Mouse (Mus musculus) adrenal gland, postnatal 36 days (tissue): ENCODE results near the gene Rab34. TPM values are rescaled to one million over a fixed set of nuclear protein-coding genes. Genes with fewer than 3 reads are reported as not detected.
A peak's percentile ranks its signal among the peaks of the same experiment; 100 is the strongest.
"Not testable (repeated sequence)": the region's sequence is repeated elsewhere in the genome, so short reads cannot be mapped to it uniquely, and the experiment has no call there.

Experiments used
- DNase-seq, 2 experiments: peaks; one replicate each; pipeline ENCODE4 v3.0.0; 2021; ENCODE audit warnings: mixed read lengths in 1 of 2
- total RNA-seq, 2 experiments: library from RNA; stranded (reverse); gene quantifications; 2 replicates each; pipeline ENCODE4 v1.2.3; 2021

The Rab34 gene
- total RNA-seq, 2 experiments from 2014 or later: 85.9 to 89.9 TPM

- no peak for DNase-seq
These were observed 8.0 kb upstream of the Rab34 start for GRCm38 (mm10) chr11:78180081-78180761.

DNA sequence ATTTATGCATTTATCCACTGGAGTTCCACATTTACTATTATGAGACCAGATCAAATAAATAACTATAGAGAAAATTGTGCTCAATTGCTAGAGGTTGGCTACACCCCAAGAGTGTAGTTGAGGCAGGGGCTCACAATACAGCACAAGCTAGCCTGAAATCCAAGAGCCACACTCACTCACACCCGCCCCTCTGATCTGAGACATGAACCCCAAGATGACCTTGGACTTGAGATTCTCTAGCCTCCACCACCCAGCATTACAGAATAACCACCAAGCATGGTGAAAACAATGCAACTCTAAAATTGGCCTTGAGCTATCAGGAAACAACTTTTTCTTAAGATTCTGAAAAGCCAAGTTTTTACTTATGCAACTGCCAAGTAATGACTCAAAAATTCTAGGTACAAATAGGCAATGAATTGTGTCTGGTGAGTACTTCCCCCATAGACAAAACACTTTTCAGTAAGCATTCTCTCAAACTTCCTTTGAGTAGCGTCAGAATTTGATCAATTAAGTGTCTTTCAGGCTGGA lies 6.3 kb upstream of the Rab34 start:
- DNase-seq: no peak

DNA sequence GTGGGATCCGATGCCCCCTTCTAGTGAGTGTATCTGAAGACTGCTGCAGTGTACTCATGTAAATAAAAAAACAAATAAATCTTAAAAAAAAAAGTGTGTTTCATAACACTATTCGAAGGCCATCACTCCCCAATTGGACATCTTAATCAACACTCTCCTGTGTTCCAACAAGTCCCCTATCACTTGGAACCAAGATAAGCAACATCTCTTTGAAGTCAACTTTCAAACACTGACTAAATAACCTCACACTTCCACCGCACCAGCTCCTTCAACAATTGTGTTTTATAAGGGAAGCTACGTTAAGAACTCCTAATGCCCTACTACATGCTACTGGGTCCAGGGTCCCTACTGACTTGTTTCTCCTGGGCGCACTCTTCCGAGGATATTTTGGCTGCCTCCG lies 5.8 kb upstream of the Rab34 start:
- DNase-seq: no peak

- peak; percentile 78 to 79 for DNase-seq
These were observed 5.0 kb upstream of the Rab34 start, which contains the start of gene Rpl23a for GRCm38 (mm10) chr11:78182961-78183844. TSS of gene Rpl23a (minus strand) at chr11:78183584.

DNA sequence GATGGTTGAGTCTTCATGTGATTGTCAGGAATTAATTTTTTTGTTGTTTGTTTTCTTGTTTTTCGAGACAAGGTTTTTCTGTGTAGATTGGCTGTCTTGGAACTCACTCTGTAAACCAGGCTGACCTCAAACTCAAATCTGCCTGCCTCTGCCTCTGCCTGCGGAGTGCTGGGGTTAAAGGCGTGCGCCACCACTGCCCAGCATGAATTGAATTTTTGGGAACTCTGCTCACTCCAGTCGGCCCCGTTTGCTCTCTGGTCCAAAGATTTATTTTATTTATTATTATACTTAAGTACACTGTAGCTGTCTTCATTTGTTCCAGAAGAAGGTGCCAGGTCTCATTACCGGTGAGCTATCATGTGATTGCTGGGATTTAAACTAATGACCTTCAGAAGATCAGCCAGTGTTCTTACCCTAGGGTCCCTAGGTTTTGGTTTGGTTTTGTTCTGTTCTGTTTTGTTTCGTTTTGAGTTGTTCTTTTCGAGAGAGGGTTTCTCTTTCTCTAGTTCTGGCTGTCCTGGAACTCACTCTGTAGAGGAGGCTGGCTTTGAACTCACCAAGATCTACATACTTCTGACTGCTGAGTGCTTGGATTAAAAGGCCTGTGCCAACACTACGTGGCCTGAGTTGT lies 4.2 kb upstream of the Rab34 start:
- DNase-seq: no peak

DNA sequence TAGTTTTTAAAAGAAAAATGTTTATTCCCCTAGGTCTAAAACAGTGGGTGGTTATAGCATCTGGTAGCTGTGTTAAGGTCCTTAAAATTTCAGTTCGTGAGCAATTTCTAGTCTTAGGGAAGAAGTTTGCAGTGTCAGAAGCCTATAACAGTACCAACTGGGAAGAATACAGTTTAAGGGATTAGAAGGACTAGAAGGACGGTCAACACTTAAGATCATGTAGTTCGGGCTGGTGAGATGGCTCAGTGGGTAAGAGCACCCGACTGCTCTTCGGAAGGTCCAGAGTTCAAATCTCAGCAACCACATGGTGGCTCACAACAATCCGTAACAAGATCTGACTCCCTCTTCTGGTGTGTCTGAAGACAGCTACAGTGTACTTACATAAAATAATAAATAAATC lies 3.5 kb upstream of the Rab34 start:
- DNase-seq: not testable (repeated sequence)

DNA sequence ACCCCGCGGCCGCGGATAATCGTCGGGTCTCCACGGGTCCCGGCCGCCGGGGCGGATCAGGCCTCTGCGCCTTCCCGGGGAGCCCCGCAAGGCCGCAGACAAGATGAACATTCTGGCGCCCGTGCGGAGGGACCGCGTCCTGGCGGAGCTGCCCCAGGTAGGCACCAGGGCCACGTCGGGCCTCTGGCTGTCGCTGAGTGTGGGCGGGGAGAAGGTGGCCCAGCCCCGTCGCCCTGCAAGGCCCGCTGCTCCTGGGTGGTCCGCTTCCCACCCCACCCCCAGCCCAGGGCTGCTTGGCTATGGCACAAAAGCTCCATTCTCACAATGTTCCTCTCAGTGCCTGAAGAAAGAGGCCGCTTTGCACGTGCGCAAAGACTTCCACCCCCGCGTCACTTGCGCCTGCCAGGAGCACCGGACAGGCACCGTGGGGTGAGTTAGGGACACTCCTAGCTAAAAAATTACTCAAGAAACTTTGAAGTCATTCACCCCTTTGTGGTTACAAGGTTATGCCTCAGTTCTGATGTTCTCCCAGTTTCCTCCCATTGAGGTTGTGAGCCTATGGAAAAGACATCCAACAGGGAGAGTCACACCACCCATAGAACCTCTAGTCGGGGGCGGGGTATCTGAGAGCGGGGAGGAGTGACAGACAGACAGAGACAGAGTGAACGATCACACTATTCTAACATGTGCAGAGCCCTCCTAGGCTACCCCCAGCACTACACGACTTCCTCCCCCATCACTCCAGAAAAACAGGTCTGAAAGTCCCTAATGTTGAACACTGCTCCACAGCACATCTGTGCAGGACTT lies 1.2 kb downstream of the Rab34 start:
- peak; percentile 71 to 81 for DNase-seq

- no peak for DNase-seq
These were observed 1.8 kb downstream of the Rab34 start for GRCm38 (mm10) chr11:78190041-78190440.

DNA sequence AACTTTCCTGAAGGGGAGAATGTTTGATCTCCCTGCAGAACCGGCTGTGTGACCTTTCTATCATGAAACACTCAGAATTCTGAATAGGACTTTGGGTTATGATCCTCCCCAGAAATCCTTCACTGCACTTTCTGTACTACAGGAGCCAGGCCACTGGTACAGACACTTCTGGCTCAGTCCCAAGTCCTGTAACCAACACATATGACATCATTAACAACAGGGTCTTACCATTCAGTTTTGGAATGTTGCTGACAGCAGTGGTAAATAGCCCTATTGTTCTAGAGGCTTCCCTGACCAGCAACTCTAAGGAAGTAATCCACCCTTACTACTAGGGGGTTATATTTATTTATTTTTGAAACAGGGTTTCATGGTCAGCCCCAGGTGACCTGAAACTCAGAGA lies 4.9 kb downstream of the Rab34 start, which contains the start of gene Proca1:
TSS of gene Proca1 (plus strand) at position 280 of the 400 bp plus-strand sequence.
- DNase-seq: no peak

DNA sequence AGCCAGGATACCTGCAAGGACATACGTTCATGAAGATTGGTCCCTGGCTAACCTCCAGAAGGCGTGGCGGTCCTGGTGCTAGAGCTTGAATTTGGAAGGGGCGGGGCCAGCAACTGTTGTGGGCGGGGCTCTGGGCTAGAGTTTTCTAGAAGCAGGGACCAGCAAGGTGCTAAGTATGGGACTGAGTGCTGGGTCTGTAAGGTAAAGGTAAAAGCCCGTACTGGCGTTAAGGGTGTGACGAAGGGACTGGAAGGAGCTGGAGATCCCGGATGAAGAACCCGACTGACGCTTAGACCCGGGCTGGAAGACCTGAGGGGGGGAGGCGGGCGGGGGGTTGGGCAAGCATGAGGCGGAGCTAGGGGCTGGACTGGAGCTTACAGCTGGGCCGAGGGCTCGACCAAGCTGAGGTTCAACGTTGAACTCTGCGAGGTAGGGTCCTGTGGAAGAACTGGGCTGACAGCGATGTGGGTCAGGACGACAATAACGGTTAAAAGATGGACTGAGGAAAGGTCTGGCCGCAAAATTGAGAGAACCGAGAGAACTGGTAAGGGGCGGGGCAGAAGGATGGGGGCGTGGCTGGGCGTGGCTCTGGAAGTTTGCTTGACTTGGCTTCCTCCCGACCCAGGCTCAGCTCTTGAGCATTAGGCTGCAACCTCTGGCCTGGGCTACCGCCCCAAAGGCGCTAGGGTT lies 6.3 kb downstream of the Rab34 start:
- DNase-seq: peak; percentile 82 to 88

- DNase-seq: no peak
These were observed 7.1 kb downstream of the Rab34 start for GRCm38 (mm10) chr11:78195101-78195863.

DNA sequence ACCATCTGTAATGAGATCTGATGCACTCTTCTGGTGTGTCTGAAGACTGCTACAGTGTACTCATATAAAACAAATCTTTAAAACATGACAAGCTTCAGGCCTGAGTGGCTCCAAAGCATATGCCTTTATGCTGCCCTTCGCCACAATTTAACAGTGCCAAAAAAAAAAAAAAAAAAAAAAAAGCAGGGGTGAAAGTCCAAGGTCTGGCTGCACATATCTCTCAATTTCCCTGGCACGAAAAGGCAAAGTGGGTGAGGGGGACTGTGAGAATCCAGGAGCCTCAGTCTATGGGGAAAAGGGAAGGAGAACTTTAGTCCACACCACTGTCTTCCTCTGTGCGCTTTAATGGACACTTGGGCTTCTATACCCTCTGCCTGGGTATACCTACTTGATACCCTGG lies 14.1 kb downstream of the Rab34 start:
- no peak for DNase-seq

DNA sequence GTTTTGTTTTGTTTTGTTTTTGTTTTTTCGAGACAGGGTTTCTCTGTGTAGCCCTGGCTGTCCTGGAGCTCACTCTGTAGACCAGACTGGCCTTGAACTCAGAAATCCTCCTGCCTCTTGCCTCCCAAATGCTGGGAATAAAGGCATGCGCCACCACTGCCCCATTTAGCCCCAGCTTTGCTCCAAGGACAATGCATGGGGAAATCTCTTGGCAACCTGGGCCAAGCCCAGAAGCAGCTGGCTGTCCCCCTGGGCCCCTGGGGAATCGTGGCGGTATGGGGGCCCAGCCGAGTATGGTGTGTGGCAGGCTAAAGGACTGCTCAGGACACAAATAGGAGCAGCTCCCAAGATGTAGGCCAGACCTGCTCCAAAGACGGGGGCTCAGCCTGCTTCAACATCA lies 16.1 kb downstream of the Rab34 start:
- peak; percentile 52 to 61 for DNase-seq

- DNase-seq: no peak
These were observed 17.4 kb downstream of the Rab34 start for GRCm38 (mm10) chr11:78205361-78206206.

GRCm38 (mm10) chr11:78207190-78207589 lies 19.0 kb downstream of the Rab34 start:
- no peak for DNase-seq

- DNase-seq: peak; percentile 56 to 57
These were observed 21.7 kb downstream of the Rab34 start for GRCm38 (mm10) chr11:78209886-78210285.

- peak in 1 of 2 experiments; percentile 26 for DNase-seq
These were observed 22.4 kb downstream of the Rab34 start for GRCm38 (mm10) chr11:78210615-78211014.

- no peak for DNase-seq
These were observed 23.3 kb downstream of the Rab34 start for GRCm38 (mm10) chr11:78211513-78211912.
